Mouse (Mus musculus) limb, embryonic 12.5 days (tissue): Measurements from ENCODE around the gene Bad. TPM values are rescaled to one million over a fixed set of nuclear protein-coding genes. Genes with fewer than 3 reads are reported as not detected.

ENCODE experiments used
- ATAC-seq: fragments of 200-750 bp; cut with Nextera tagmentation; 2 replicates; pipeline ENCODE4 v1.8.0; 2017; ENCODE audit warnings: low read depth, moderate TSS enrichment; ENCODE audit not compliant: insufficient number of reproducible peaks, insufficient read depth, low FRiP score, low TSS enrichment
- H3K27ac ChIP-seq: fragments of 300-500 bp; sonication (generic); 2 replicates; pipeline ENCODE4 v1.5.1; 2016; ENCODE audit warnings: mild to moderate bottlenecking, moderate library complexity
- H3K27me3 ChIP-seq: fragments of 300-500 bp; sonication (generic); 2 replicates; pipeline ENCODE4 v1.6.1; 2016; ENCODE audit warnings: mild to moderate bottlenecking, moderate library complexity
- H3K36me3 ChIP-seq: fragments of 300-500 bp; sonication (generic); 2 replicates; pipeline ENCODE4 v1.6.1; 2016; ENCODE audit warnings: mild to moderate bottlenecking, moderate library complexity
- H3K4me1 ChIP-seq: fragments of 300-500 bp; sonication (generic); replicated peaks from 2 replicates; pipeline ENCODE4 v1.6.1; 2016
- H3K4me2 ChIP-seq: fragments of 300-500 bp; sonication (generic); 2 replicates; pipeline ENCODE4 v1.6.1; 2016; ENCODE audit warnings: mild to moderate bottlenecking, moderate library complexity
- H3K4me3 ChIP-seq: fragments of 300-500 bp; sonication (generic); replicated peaks from 2 replicates; pipeline ENCODE4 v1.5.1; 2016; ENCODE audit warnings: mild to moderate bottlenecking
- H3K9ac ChIP-seq: fragments of 300-500 bp; sonication (generic); replicated peaks from 2 replicates; pipeline ENCODE4 v1.6.1; 2016; ENCODE audit warnings: mild to moderate bottlenecking, moderate library complexity
- H3K9me3 ChIP-seq: fragments of 300-500 bp; sonication (generic); 2 replicates; pipeline ENCODE4 v1.6.1; 2016; ENCODE audit warnings: mild to moderate bottlenecking, moderate library complexity
- WGBS: fragments of 180-500 bp; shearing (Covaris S2); methylation state at CpG from one replicate; pipeline ENCODE4 v1.1.7; 2016; 5-methylcytosine and 5-hydroxymethylcytosine counted together
- polyA plus RNA-seq: library from polyadenylated mRNA; unstranded; fragments of >200 nt; fragmentation: Nextera tagmentation; extraction: Ambion mirVana; gene quantifications from 2 replicates; pipeline ENCODE4 v1.2.1, GENCODE M21; 2016

Gene Bad
- polyA plus RNA-seq, 1 experiment from 2014 or later: 68.2 TPM

GRCm38 (mm10) chr19:6971644-6972043 is 30.0 kb downstream of the Bad start:
- H3K9ac ChIP-seq: 0 out of 2 replicates have a peak overlapping the region, but pooled peaks have one; percentile 14
- WGBS: 21% methylated on average over 6 of the region's 6 CpGs
- ATAC-seq: no peak
- H3K36me3 ChIP-seq: peaks cover 9% of the 10 kb centered on the region
- H3K4me3 ChIP-seq: no peak overlapping the region
- H3K4me2 ChIP-seq: no peak overlapping the region; the same call in 1 of the 2 replicates
- no peaks in the 10 kb centered on the region for H3K9me3 ChIP-seq
- no peak overlapping the region for H3K27ac ChIP-seq
- H3K4me1 ChIP-seq: peaks cover 61% of the 10 kb centered on the region
- H3K27me3 ChIP-seq: peaks cover 10% of the 10 kb centered on the region

GRCm38 (mm10) chr19:6972247-6972917 is 30.7 kb downstream of the Bad start:
- ATAC-seq: no peak
- Histone ChIP-seq H3K27me3 (peaks cover 10% of the 10 kb centered on the region), H3K4me3 (no peak overlapping the region), H3K4me1 (peaks cover 66% of the 10 kb centered on the region), H3K27ac (no peak overlapping the region), H3K36me3 (peaks cover 10% of the 10 kb centered on the region), H3K9ac (peak overlapping the region; percentile 14; the same call in 1 of the 2 replicates), H3K4me2 (no peak overlapping the region), H3K9me3 (no peaks in the 10 kb centered on the region)
- WGBS: 79% methylated on average over 13 of the region's 13 CpGs

- no peaks in the 10 kb centered on the region for H3K9me3 ChIP-seq
- 33% methylated on average over 12 of the region's 12 CpGs for WGBS
- H3K36me3 ChIP-seq: peaks cover 23% of the 10 kb centered on the region
- H3K27me3 ChIP-seq: peaks cover 10% of the 10 kb centered on the region
- no peak for ATAC-seq
- H3K4me2 ChIP-seq: peak overlapping the region; percentile 95
- H3K4me1 ChIP-seq: peaks cover 68% of the 10 kb centered on the region
- no peak overlapping the region for H3K27ac ChIP-seq
- peak overlapping the region; percentile 85 for H3K9ac ChIP-seq
- peak overlapping the region; percentile 71 for H3K4me3 ChIP-seq
Observed at GRCm38 (mm10) chr19:6973581-6974190, 32.0 kb downstream of the Bad start.

- peaks cover 68% of the 10 kb centered on the region for H3K4me1 ChIP-seq
- H3K27me3 ChIP-seq: peaks cover 10% of the 10 kb centered on the region
- ATAC-seq: peak; percentile 40
- H3K4me3 ChIP-seq: peak within 1 kb of the TSS; percentile 71
- H3K9ac ChIP-seq: peak within 1 kb of the TSS; percentile 85
- no peaks in the 10 kb centered on the region for H3K9me3 ChIP-seq
- under 1% methylated on average over 65 of the region's 84 CpGs for WGBS
- peaks cover 23% of the 10 kb centered on the region for H3K36me3 ChIP-seq
- H3K27ac ChIP-seq: peak within 1 kb of the TSS; percentile 86
- H3K4me2 ChIP-seq: peak within 1 kb of the TSS; percentile 95
Observed at GRCm38 (mm10) chr19:6974211-6975205, 32.8 kb downstream of the Bad start, which contains the start of gene Ppp1r14b. Ppp1r14b (plus strand) TSS chr19:6974968.

- peaks cover 23% of the 10 kb centered on the region for H3K36me3 ChIP-seq
- H3K9me3 ChIP-seq: no peaks in the 10 kb centered on the region
- WGBS: 0% methylated on average over 16 of the region's 16 CpGs
- peaks cover 5% of the 10 kb centered on the region for H3K27me3 ChIP-seq
- peak within 1 kb of the TSS; percentile 95 for H3K4me2 ChIP-seq
- no peak for ATAC-seq
- H3K9ac ChIP-seq: peak within 1 kb of the TSS; percentile 85
- H3K27ac ChIP-seq: peak within 1 kb of the TSS; percentile 86
- H3K4me1 ChIP-seq: peaks cover 58% of the 10 kb centered on the region
- H3K4me3 ChIP-seq: peak within 1 kb of the TSS; percentile 71
Observed at GRCm38 (mm10) chr19:6975537-6976521, 34.2 kb downstream of the Bad start, which contains the start of gene Plcb3. Plcb3 (minus strand) TSS chr19:6976470.

- Histone ChIP-seq H3K9me3 (no peaks in the 10 kb centered on the region), H3K4me3 (0 out of 2 replicates have a peak overlapping the region, but pooled peaks have one; percentile 67), H3K27me3 (no peaks in the 10 kb centered on the region; the same call in 1 of the 2 replicates), H3K27ac (peak overlapping the region; percentile 41; the same call in 1 of the 2 replicates), H3K9ac (0 out of 2 replicates have a peak overlapping the region, but pooled peaks have one; percentile 18), H3K4me2 (peak overlapping the region; percentile 80; the same call in 1 of the 2 replicates), H3K4me1 (peaks cover 53% of the 10 kb centered on the region), H3K36me3 (peaks cover 35% of the 10 kb centered on the region)
- no peak for ATAC-seq
- 81% methylated on average over 13 of the region's 13 CpGs for WGBS
Observed at GRCm38 (mm10) chr19:6977759-6978638, 36.3 kb downstream of the Bad start.

GRCm38 (mm10) chr19:6978639-6978974 is 36.9 kb downstream of the Bad start:
- peak overlapping the region; percentile 41; the same call in 1 of the 2 replicates for H3K27ac ChIP-seq
- peak overlapping the region; percentile 80 for H3K4me2 ChIP-seq
- peak overlapping the region; percentile 67 for H3K4me3 ChIP-seq
- H3K9ac ChIP-seq: 0 out of 2 replicates have a peak overlapping the region, but pooled peaks have one; percentile 18
- WGBS: 56% methylated on average over 3 of the region's 3 CpGs
- ATAC-seq: no peak
- no peaks in the 10 kb centered on the region for H3K27me3 ChIP-seq
- peaks cover 50% of the 10 kb centered on the region for H3K4me1 ChIP-seq
- H3K9me3 ChIP-seq: no peaks in the 10 kb centered on the region
- peaks cover 39% of the 10 kb centered on the region for H3K36me3 ChIP-seq

GRCm38 (mm10) chr19:6979001-6979479 is 37.4 kb downstream of the Bad start:
- peaks cover 46% of the 10 kb centered on the region for H3K4me1 ChIP-seq
- H3K4me3 ChIP-seq: peak overlapping the region; percentile 67
- H3K27ac ChIP-seq: peak overlapping the region; percentile 62; the same call in 1 of the 2 replicates
- H3K9ac ChIP-seq: peak overlapping the region; percentile 66
- H3K9me3 ChIP-seq: no peaks in the 10 kb centered on the region
- H3K27me3 ChIP-seq: no peaks in the 10 kb centered on the region
- ATAC-seq: 0 out of 2 replicates have a peak, but pooled peaks have one; percentile 1
- WGBS: 15% methylated on average over 11 of the region's 11 CpGs
- H3K4me2 ChIP-seq: peak overlapping the region; percentile 80
- H3K36me3 ChIP-seq: peaks cover 44% of the 10 kb centered on the region
